Mouse (Mus musculus): ENCODE measurements around the gene Gm5788.

GRCm38 (mm10) chr12:87470263-87471136 is 24.0 kb upstream of the Gm5788 start:
- TF ChIP-seq CTCF (IDR thresholded peaks at IDR 0.05; ENCODE audit: low read depth, low read length) (no peak), POLR2A (IDR thresholded peaks at IDR 0.05; ENCODE audit: borderline replicate concordance, low read depth, low read length) (no peak)

All from bone marrow macrophage, adult 2 months (primary cell).